Mouse (Mus musculus): ENCODE data around the gene Morf4l1. TPM values are rescaled to one million over a fixed set of nuclear protein-coding genes. Genes with fewer than 3 reads are reported as not detected.
A peak's percentile ranks its signal among the peaks of the same experiment; 100 is the strongest.

The Morf4l1 gene
- polyA plus RNA-seq, 1 experiment: 520 TPM

DNA sequence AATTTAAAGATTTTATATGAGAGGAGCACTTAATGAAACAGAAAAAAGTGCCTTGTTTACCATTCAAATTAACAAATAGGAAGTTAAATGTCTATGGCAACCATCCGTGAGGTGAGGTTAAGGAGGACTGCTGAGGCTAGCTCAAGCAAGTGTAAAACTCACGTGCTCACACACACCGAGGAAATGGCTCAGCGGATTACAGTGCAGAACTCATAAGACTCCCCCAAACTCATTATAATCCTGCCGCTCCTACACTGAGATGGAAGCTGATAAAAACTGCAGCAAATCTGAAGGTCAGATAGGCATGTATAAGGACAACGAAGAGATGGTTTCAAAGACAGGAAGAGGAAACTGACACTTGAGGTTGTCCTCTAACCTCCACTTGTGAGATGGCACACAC lies 5.2 kb downstream of the Morf4l1 start:
- Histone ChIP-seq H3K27me3 (ENCODE audit: control insufficient read depth, insufficient read depth, low read length) (no peaks in the 10 kb centered on the region), H3K4me1 (ENCODE audit: control insufficient read depth, insufficient read depth, low read length) (peaks cover 2% of the 10 kb centered on the region; the same call in 1 of the 2 replicates), H3K4me3 (replicated peaks; ENCODE audit: insufficient read depth, low read depth, low read length) (no peak overlapping the region), H3K27ac (ENCODE audit: insufficient read depth, low read length) (no peak overlapping the region)
- WGBS: 50% methylated on average over 6 of the region's 6 CpGs
- DNase-seq: no peak
- TF ChIP-seq CTCF (IDR thresholded peaks at IDR 0.05; ENCODE audit: borderline replicate concordance, insufficient read depth, low read depth, low read length) (no peak), POLR2A (IDR thresholded peaks at IDR 0.05; ENCODE audit: borderline replicate concordance, insufficient read depth, low read length) (no peak)

DNA sequence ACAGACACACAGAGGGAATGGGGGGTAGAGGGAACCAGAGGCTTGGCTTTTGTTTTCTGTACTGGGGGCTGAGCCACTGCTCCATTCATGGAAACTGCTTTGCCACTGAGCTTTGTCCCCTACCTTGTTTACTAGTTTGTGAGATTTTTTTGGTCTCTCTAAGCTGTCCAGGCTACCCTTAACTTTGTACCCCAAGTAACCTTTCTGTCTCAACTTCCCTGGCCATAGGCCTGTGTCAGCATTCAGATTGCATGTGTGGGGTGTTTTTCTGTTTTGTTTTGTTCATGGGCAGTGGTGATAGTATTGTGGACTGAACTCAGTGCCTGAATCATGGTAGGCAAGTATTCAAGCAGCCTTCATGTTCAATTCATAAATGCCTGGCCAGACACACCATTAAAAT lies 6.3 kb downstream of the Morf4l1 start:
- Histone ChIP-seq H3K4me3 (replicated peaks; ENCODE audit: insufficient read depth, low read depth, low read length) (no peak overlapping the region), H3K27ac (ENCODE audit: insufficient read depth, low read length) (no peak overlapping the region), H3K27me3 (ENCODE audit: control insufficient read depth, insufficient read depth, low read length) (no peaks in the 10 kb centered on the region), H3K4me1 (ENCODE audit: control insufficient read depth, insufficient read depth, low read length) (peaks cover 2% of the 10 kb centered on the region; the same call in 1 of the 2 replicates)
- DNase-seq: no peak
- no peak for TF ChIP-seq CTCF (IDR thresholded peaks at IDR 0.05; ENCODE audit: borderline replicate concordance, insufficient read depth, low read depth, low read length)
- TF ChIP-seq POLR2A (IDR thresholded peaks at IDR 0.05; ENCODE audit: borderline replicate concordance, insufficient read depth, low read length): no peak

DNA sequence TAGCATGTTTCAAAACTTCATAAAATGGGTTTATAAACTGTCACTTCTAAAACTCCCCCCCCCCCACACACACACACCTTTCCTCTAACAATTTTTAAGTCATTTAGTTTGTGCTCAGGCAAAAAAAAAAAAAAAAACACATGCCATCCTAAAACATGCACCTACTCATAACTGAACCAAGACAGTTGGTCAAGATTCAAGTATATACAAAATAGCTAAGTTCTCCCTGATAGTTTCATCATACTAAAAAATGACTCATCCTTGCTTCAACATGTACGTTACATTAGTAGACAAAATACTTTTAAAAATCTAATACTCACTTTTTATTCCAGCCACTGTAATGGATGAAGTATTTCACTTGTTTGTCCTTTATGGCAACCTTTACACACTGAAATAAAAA lies 7.7 kb downstream of the Morf4l1 start:
- Histone ChIP-seq H3K27ac (ENCODE audit: insufficient read depth, low read length) (no peak overlapping the region), H3K4me3 (replicated peaks; ENCODE audit: insufficient read depth, low read depth, low read length) (no peak overlapping the region), H3K4me1 (ENCODE audit: control insufficient read depth, insufficient read depth, low read length) (peaks cover 2% of the 10 kb centered on the region; the same call in 1 of the 2 replicates), H3K27me3 (ENCODE audit: control insufficient read depth, insufficient read depth, low read length) (no peaks in the 10 kb centered on the region)
- 66% methylated on average over 1 of the region's 1 CpGs for WGBS
- TF ChIP-seq CTCF (IDR thresholded peaks at IDR 0.05; ENCODE audit: borderline replicate concordance, insufficient read depth, low read depth, low read length) (no peak), POLR2A (IDR thresholded peaks at IDR 0.05; ENCODE audit: borderline replicate concordance, insufficient read depth, low read length) (no peak)
- DNase-seq: no peak

DNA sequence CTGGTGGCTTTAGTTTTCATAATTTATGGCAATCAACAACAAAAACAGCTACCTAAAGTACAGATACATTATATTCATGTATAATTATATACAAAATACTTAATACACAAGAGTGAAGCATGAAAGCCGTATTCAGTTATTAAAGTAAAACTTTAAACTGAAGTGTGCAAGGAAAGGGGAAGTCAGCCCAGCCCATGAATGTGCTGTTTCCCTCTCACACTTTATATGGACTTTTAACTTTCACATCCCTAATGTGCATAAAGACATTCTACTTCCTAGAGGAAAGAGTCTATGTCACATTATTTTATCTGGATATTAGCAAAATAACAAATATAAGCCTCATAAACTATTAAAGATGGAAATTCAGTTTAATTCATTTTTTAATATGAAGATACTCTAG lies 9.1 kb downstream of the Morf4l1 start:
- Histone ChIP-seq H3K4me1 (ENCODE audit: control insufficient read depth, insufficient read depth, low read length) (0 out of 2 replicates have a peak, but pooled peaks cover 2% of the 10 kb centered on the region), H3K27ac (ENCODE audit: insufficient read depth, low read length) (no peak overlapping the region), H3K27me3 (ENCODE audit: control insufficient read depth, insufficient read depth, low read length) (no peaks in the 10 kb centered on the region), H3K4me3 (replicated peaks; ENCODE audit: insufficient read depth, low read depth, low read length) (no peak overlapping the region)
- TF ChIP-seq POLR2A (IDR thresholded peaks at IDR 0.05; ENCODE audit: borderline replicate concordance, insufficient read depth, low read length): no peak
- no peak for TF ChIP-seq CTCF (IDR thresholded peaks at IDR 0.05; ENCODE audit: borderline replicate concordance, insufficient read depth, low read depth, low read length)
- WGBS: 89% methylated on average over 1 of the region's 1 CpGs
- DNase-seq: no peak

DNA sequence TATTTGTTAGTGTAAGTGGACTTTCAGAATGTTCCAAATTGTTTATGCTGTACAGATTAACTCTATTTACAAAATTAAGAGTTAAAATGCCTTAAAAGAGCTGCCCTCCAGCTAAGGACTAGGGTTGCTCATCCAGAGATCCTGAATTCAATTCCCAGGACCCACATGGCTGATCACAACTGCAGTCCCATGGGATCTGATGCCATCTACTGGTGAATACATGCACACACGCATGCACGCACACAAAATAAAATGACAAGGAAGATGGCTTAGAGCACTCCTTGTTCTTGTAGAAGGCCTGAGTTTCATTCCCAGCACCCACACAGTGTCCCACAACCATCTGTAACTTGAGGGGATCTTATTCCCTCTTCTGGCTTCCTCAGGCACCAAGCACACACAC lies 13.8 kb downstream of the Morf4l1 start:
- 41% methylated on average over 2 of the region's 2 CpGs for WGBS
- no peaks in the 10 kb centered on the region for H3K27me3 ChIP-seq (ENCODE audit: control insufficient read depth, insufficient read depth, low read length)
- TF ChIP-seq POLR2A (IDR thresholded peaks at IDR 0.05; ENCODE audit: borderline replicate concordance, insufficient read depth, low read length) (no peak), CTCF (IDR thresholded peaks at IDR 0.05; ENCODE audit: borderline replicate concordance, insufficient read depth, low read depth, low read length) (peak; percentile 50; the same call in 1 of the 2 replicates)

DNA sequence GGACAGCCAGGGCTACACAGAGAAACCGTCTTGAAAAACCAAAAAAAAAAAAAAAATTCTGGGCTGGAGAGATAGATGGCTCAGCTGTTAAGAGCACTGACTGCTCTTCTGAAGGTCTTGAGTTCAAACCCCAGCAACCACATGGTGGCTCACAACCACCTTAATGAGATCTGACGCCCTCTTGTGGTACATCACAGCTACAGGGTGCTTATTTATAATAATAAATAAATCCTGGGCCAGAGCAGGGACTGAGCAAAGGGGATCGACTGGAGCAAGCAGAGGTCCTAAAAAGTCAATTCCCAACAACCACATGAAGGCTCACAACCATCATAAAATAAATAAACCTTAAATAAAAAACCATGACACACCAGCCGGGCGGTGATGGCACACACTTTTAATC lies 15.6 kb downstream of the Morf4l1 start:
- no peak for DNase-seq
- TF ChIP-seq CTCF (IDR thresholded peaks at IDR 0.05; ENCODE audit: borderline replicate concordance, insufficient read depth, low read depth, low read length) (no peak), POLR2A (IDR thresholded peaks at IDR 0.05; ENCODE audit: borderline replicate concordance, insufficient read depth, low read length) (no peak)
- Histone ChIP-seq H3K27ac (ENCODE audit: insufficient read depth, low read length) (no peak overlapping the region), H3K27me3 (ENCODE audit: control insufficient read depth, insufficient read depth, low read length) (no peaks in the 10 kb centered on the region), H3K4me3 (replicated peaks; ENCODE audit: insufficient read depth, low read depth, low read length) (no peak overlapping the region), H3K4me1 (ENCODE audit: control insufficient read depth, insufficient read depth, low read length) (no peaks in the 10 kb centered on the region)
- WGBS: 87% methylated on average over 5 of the region's 5 CpGs

More for the DNA sequence above, 13.8 kb downstream of the Morf4l1 start:
- H3K27ac ChIP-seq (ENCODE audit: insufficient read depth, low read length): no peak overlapping the region
- 0 out of 2 replicates have a peak, but pooled peaks cover 2% of the 10 kb centered on the region for H3K4me1 ChIP-seq (ENCODE audit: control insufficient read depth, insufficient read depth, low read length)
- no peak for DNase-seq
- no peak overlapping the region for H3K4me3 ChIP-seq (replicated peaks; ENCODE audit: insufficient read depth, low read depth, low read length)

DNA sequence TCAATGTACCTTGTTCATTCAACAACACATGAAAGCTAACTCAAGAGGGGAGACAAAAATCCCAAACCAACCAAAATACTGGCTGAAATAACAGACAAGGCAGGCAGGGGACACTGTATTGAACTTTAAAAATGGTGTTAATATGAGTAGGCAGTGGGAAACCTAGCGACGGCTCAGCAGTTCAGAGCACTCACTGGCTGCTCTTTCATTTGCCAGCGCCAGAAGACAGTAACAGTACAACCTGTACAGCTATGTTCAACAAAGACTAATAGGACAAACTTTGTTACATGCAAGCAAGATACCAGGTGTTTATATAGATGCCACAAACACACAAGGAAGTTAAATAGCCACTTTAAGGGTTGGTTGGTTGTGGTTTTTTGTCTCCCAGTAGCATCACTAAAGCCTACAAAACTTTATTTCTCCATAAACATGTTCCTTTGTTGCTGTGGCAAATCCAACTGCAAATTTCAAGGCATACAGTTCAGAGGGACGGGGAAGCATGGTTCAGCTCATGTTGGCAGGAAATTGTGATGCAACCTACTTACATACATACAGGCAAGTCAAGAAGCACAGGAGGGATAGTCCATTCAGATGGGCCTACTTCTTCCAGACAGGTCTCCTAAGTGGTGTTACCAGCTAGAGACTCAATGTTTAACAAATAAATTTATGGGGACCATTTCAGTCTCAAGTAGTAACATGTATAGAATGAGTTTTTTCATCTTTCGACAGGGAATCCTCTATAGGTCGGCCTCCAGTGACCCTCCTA lies 25.1 kb downstream of the Morf4l1 start:
- Histone ChIP-seq H3K4me3 (replicated peaks; ENCODE audit: insufficient read depth, low read depth, low read length) (no peak overlapping the region), H3K4me1 (ENCODE audit: control insufficient read depth, insufficient read depth, low read length) (no peaks in the 10 kb centered on the region), H3K27ac (ENCODE audit: insufficient read depth, low read length) (no peak overlapping the region), H3K27me3 (ENCODE audit: control insufficient read depth, insufficient read depth, low read length) (no peaks in the 10 kb centered on the region)
- TF ChIP-seq POLR2A (IDR thresholded peaks at IDR 0.05; ENCODE audit: borderline replicate concordance, insufficient read depth, low read length) (no peak), CTCF (IDR thresholded peaks at IDR 0.05; ENCODE audit: borderline replicate concordance, insufficient read depth, low read depth, low read length) (no peak)
- WGBS: 91% methylated on average over 6 of the region's 6 CpGs
- no peak for DNase-seq

DNA sequence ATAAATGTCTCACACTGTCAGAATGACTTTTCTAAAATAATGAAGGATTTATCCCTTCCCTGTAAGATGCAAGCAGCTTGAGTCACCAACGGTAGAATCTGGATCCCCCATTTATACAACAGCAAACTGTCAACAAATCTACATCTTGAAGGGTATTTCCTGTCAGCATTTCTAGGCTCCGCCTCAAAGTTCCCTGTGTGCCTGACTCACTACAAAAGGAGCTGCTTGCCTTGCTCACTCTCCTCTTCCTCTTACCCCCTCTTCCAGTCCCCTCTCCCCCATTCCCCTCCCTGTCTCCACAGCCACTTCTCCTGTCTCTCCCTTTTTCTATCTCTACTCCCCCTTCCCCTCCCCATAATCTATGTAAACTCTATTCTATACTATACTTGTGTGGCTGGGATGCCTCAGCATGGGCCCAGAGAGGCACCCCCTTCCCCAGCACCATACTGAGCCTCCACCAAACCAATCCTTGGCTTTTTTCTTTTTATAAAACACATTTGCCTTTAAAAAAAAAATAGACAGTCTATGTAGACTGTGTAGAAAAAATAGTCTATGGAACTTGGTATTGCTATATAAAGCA lies 26.6 kb downstream of the Morf4l1 start:
- H3K27me3 ChIP-seq (ENCODE audit: control insufficient read depth, insufficient read depth, low read length): no peaks in the 10 kb centered on the region
- TF ChIP-seq POLR2A (IDR thresholded peaks at IDR 0.05; ENCODE audit: borderline replicate concordance, insufficient read depth, low read length): no peak
- no peak for TF ChIP-seq CTCF (IDR thresholded peaks at IDR 0.05; ENCODE audit: borderline replicate concordance, insufficient read depth, low read depth, low read length)
- WGBS: 96% methylated on average over 2 of the region's 2 CpGs
- H3K4me3 ChIP-seq (replicated peaks; ENCODE audit: insufficient read depth, low read depth, low read length): no peak overlapping the region
- H3K4me1 ChIP-seq (ENCODE audit: control insufficient read depth, insufficient read depth, low read length): no peaks in the 10 kb centered on the region
- no peak overlapping the region for H3K27ac ChIP-seq (ENCODE audit: insufficient read depth, low read length)
- DNase-seq: no peak

Measured in cerebellum, adult 2 months (tissue).